Mouse (Mus musculus) thymus, postnatal 14 days (tissue): ENCODE data around the gene Arhgap15.

Source experiments
- DNase-seq: peaks from one replicate; pipeline ENCODE4 v3.0.0; 2021

The Arhgap15 gene

DNA sequence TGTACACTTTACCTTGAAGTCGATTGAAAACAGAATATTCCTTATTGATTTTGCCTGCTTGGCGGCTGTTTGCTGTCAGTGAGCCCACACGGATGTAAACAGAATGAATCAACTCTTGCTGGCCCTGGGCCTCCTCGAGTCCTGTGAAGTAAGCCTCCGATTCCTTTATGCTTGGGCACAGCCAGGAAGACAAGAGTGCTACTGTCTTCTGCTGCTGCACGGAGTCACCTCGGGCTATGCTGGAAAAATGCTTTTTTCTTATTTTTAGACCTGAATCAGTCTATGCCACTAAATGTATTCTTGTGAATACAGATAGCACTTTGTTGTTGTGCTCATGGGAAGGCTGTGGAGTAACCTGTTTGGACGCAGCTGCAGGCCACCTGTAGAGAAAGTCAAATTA, 469.7 kb downstream of the Arhgap15 start:
- DNase-seq, result no peak

DNA sequence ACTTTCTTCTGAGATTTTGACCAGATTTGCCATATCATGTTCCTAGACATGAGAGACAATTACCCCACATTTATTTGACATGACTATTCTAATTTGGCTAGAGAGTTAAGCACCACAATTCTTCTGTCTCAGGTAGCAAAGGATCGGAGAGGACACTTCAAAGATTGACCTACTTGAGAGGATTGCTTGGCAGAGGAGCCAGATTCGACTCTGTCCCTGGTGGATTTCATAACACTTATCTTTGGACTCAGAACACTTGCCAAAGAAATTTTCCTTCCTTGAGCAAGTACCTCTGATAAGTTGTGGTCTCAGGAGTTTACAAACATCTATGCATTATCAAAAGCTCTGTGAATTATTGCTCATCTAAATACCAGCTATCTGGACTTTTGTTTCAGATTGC, 473.1 kb downstream of the Arhgap15 start:
- no peak for DNase-seq

- DNase-seq, result no peak
These were observed 473.6 kb downstream of the Arhgap15 start for GRCm38 (mm10) chr2:44222176-44222753.

- no peak for DNase-seq
These were observed 486.2 kb downstream of the Arhgap15 start for GRCm38 (mm10) chr2:44234856-44235255.

DNA sequence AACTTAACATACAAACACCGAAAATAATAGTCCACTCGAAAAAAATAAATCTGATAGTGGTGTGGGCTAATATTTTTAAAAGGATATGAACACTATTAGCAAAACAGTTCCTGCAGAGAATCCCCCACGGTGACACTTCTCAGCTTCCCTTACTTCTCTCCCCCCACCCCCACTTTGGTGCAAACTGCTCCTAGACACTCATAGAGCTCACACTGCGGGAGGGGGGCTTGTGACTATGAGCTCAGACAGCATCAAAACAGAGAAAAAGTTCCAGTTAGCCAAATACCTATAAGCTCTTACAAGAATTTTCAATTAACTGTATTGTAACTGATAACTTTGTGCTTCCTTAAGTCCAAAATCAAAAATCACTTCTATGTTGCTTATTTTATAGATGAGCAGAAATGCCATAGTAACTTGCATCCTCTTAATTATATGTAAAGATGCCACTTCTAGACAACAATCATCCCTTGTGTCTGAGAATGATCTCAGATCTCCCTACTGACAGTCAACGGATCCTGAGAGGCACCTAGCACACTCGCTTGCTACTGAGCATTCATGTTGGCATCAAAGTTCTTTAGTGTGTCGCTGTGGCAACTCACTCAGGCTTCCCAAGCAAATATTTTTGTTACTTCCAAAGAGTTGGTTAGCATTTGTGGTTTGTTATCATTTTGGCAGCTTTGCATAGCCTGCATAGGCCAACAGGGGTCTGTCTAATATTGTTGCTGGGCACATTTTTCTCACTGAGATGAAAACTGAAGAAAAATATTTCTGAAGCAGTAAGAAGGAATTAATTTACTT, 493.2 kb downstream of the Arhgap15 start:
- DNase-seq, result no peak

- no peak for DNase-seq
These were observed 494.1 kb downstream of the Arhgap15 start for GRCm38 (mm10) chr2:44242628-44243255.

DNA sequence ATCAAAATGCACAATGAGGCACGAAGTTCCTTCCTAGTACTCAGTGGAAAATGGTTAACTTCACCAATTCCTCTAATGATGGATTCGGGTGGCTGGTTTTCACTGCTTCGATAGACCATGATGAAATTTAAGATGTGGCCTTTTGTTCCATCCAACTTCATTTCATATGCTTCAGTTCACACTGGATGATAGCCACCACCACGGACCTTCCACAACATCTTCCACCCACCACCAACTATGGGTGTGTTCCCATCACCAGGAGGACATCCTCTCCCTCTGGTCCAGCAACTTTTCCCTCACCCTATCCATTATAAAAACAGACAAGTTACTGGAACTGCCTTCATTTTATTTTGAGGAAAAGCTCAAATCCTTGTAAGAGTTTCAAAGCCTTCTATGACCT, 506.7 kb downstream of the Arhgap15 start:
- DNase-seq, result no peak

DNA sequence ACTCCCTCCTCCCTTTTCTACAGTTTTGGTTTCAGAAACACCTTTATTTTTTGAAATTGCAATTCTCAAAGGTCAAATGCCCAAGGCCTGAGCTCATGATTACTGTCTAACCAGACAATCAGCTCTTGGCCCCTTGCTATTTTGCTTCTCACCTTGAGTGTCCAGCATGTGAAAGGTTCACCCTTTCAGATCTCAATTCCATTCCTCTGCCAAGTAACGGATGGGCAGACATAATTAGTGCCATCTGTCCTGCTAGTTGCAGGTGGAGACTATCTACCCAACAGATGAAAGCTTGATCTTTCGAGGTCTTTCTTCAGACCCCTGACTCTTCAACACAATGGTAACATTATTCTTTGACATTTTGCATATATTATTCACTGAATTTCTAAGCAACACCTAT, 509.3 kb downstream of the Arhgap15 start:
- DNase-seq, result no peak

- DNase-seq, result no peak
These were observed 523.1 kb downstream of the Arhgap15 start for GRCm38 (mm10) chr2:44271455-44272346.

DNA sequence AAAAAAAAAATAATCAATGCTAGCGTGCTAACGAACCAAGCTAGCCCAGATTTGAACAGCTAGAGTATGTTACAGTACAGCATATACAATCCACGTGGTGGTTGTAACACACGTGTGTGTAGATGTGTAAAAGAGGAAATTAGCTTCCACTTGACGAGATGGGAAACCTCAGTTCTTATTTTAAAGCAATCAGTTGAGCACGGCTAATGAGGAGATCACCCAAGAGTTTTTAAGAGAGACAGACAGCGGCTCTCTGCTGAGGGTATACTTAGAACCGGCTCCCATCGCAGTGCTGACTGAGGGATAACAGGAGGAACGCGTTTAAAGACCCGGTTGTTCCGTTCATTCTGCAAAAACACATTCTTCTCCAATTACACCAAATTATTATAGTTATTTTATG, 524.0 kb downstream of the Arhgap15 start:
- no peak for DNase-seq

DNA sequence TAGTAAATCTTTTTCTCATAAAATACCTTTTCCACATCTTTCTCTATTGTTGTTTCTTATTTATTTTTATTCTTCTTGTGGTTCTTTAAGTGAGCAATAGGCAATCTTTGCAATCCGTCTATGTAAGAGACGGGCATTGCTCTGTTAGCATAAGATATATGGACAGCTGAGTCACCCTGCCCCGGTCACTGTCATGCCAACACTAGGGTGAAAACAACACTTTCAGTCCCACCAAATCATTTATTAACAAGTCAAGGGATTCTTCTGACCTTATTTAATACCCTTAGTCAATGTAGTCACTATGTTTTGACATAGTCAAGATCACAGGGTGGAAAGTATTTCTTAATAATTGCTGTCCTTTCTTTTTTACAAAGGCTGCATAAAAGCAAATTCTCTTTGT, 525.8 kb downstream of the Arhgap15 start:
- no peak for DNase-seq

DNA sequence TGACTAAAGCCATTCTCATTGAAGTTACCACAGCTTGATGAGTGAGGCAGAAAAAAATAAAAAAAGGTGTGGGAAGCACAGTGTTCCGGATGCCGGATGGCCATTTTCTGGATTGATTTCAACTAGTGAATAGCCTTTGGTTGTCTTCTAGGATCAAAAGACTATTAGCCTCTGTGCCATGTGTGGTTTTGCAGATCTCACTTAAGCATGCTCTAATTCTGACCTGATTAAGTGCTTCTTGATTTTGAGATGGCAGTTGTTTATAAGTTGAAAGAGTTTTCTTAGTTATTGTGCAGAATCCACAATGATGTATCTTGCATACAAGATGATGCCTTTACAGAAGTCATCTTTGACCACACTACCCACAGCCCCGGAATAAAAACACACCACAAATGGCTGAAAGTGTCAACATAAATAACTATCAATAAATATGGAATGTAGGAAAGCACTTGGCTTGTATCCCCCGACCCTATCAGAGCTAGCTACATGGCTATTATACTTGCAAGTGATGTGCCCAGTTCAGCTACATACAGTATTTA, 537.6 kb downstream of the Arhgap15 start:
- no peak for DNase-seq

DNA sequence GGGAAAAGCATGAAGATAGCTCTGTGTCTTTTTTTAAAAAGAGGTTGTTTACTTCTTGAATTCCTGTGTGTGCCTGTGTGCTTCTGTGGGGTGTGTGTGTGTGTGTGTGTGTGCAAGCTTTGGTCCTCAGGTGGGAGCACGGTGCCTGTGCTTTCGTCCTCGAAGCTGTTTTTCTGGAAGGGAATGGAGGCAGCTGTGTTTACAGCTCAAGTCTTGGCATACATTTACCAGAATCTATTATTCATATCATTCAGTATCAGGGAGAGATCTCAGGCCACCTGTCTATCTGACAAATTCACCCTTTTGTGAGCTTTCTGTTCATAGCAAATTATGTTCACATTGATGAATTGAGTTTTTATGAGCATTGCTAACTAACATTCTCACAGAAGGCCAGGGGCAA, 550.5 kb downstream of the Arhgap15 start:
- DNase-seq, result no peak

- DNase-seq, result no peak
These were observed 551.3 kb downstream of the Arhgap15 start for GRCm38 (mm10) chr2:44299909-44300308.

GRCm38 (mm10) chr2:44300466-44300865, 551.8 kb downstream of the Arhgap15 start:
- no peak for DNase-seq

GRCm38 (mm10) chr2:44304261-44304970, 555.8 kb downstream of the Arhgap15 start:
- DNase-seq, result no peak

GRCm38 (mm10) chr2:44304971-44305808, 556.6 kb downstream of the Arhgap15 start:
- DNase-seq, result no peak

- DNase-seq, result no peak
These were observed 557.5 kb downstream of the Arhgap15 start for GRCm38 (mm10) chr2:44306137-44306536.

- no peak for DNase-seq
These were observed 560.5 kb downstream of the Arhgap15 start for GRCm38 (mm10) chr2:44309124-44309523.

DNA sequence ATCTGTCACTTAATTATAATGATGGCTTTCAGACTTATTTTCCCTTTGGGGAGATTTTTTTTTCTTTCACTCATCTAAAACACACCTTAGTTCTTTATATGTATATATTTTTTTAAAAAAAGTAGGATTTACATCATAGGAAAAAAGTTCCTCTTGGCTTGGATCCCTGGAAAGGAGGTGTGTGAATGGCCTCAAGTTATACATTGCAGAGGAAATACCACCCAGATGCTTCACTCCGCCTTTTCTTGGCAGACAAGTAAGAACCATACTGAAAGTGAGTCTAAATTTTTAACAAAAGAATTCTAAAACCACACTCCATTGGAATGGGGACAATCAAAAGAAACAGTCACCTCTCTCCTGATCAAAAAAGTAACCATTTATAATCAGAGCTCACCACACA, 560.9 kb downstream of the Arhgap15 start:
- no peak for DNase-seq

GRCm38 (mm10) chr2:44310095-44310748, 561.6 kb downstream of the Arhgap15 start:
- DNase-seq, result no peak
